Mouse (Mus musculus) myocyte (in vitro differentiated cells): ENCODE measurements around the gene Ints4.

Experiments
- E2F4 ChIP-seq: IDR thresholded peaks from one replicate; pipeline ENCODE4 v1.6.1; 2011; ENCODE audit warnings: mild to moderate bottlenecking, control low read depth, moderate library complexity; ENCODE audit not compliant: insufficient read depth
- MYOG ChIP-seq, 3 experiments: IDR thresholded peaks; one replicate each; pipeline ENCODE4 v1.6.1; 2011; ENCODE audit warnings: control low read depth in 2 of 3, low read depth in 2 of 3, mild to moderate bottlenecking in 2 of 3; ENCODE audit not compliant: insufficient read length in 2 of 3, control insufficient read depth in 1 of 3, insufficient read depth in 1 of 3
- POLR2A ChIP-seq: IDR thresholded peaks from one replicate; pipeline ENCODE4 v1.6.1; 2011; ENCODE audit warnings: low read depth, mild to moderate bottlenecking, control low read depth, moderate library complexity; ENCODE audit not compliant: insufficient read length
- POLR2AphosphoS2 ChIP-seq: IDR thresholded peaks from one replicate; pipeline ENCODE4 v1.6.1; 2011; ENCODE audit warnings: low read depth, control low read depth; ENCODE audit not compliant: insufficient read length
- TCF12 ChIP-seq: IDR thresholded peaks from one replicate; pipeline ENCODE4 v1.6.1; 2011; ENCODE audit warnings: mild to moderate bottlenecking, control low read depth; ENCODE audit not compliant: poor library complexity, insufficient read depth, severe bottlenecking
- USF1 ChIP-seq: IDR thresholded peaks from one replicate; pipeline ENCODE4 v1.6.1; 2011; ENCODE audit warnings: low read depth, mild to moderate bottlenecking, control low read depth, moderate library complexity

DNA sequence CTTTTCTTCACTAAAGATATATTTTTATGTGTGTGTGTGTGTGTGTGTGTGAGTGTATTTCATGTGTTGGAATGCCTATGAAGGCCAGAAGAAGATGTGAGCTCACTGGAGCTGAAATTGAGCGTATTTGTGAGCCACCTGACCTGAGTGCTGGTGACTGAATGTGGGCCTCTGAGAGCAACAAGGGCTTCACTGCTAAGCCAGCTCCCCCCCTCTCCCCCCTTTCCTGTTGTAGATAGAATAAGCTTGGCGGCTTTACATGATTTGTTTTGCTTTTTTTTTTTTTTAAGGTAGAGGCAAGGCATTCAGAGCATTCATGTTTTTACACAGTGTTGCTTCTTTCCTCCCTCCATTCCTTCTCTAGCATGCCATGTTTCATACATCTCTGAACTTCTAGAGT lies 2.6 kb downstream of the Ints4 start:
- no peak for TF ChIP-seq E2F4
- TF ChIP-seq POLR2A = no peak
- TF ChIP-seq MYOG (IDR thresholded peaks at IDR 0.05; ENCODE audit: control insufficient read depth in 1 of 3, insufficient read depth in 1 of 3, insufficient read length in 2 of 3, low read depth in 2 of 3) = no peak
- TF ChIP-seq USF1 = no peak
- TF ChIP-seq POLR2AphosphoS2 = no peak
- TF ChIP-seq TCF12 = no peak
